ENCODE assay signal across 7 mouse cellular contexts in genomic region chr10:19692988-19693387, GRCm38 (mm10). TPM values are rescaled to one million over a fixed set of nuclear protein-coding genes. Genes with fewer than 3 reads are reported as not detected.
DNase-seq lines count a peak whose midpoint lies in the region.

No protein-coding gene starts in this region.

- DNase-seq in A20 (ENCODE audit: low read depth, low spot score) = peak; percentile 88
- DNase-seq in CD8-positive naive resting alpha-beta T cell, adult 2 months (ENCODE audit: low read depth in 2 of 2, low spot score in 2 of 2) = peak; percentile 64 to 70
- DNase-seq in c-Kit-positive CD71-positive TER-119-negative erythroid progenitor cells, embryonic 14.5 days (ENCODE audit: low read depth) = peak; percentile 29
- peak; percentile 55 for DNase-seq in heart, adult 8-10 months (ENCODE audit: low spot score)
- DNase-seq in kidney, postnatal 14 days = peak; percentile 40
- DNase-seq in lung, postnatal 14 days = peak; percentile 70
- DNase-seq in right cerebral cortex, postnatal 10 days (ENCODE audit: low spot score in 2 of 2) = peak; percentile 45 to 66

RNA-seq across cellular contexts. Expression of gene Il20ra, which starts 19.4 kb away (rescaled TPM):
- not detected for total RNA-seq in heart, adult 8-10 months (2022)

Comparison
In these comparisons a context has a peak if more than half of its experiments do, and no peak if none do; other contexts are left out.
1. Peak in every context shown above with its lines: DNase-seq.
2. DNase-seq: peak in every context shown above with its lines; median percentile 88 in A20; 70 in lung, postnatal 14 days; 67 in CD8-positive naive resting alpha-beta T cell, adult 2 months; 56 in right cerebral cortex, postnatal 10 days; 55 in heart, adult 8-10 months; 40 in kidney, postnatal 14 days; 29 in c-Kit-positive CD71-positive TER-119-negative erythroid progenitor cells, embryonic 14.5 days.